Mouse (Mus musculus): ENCODE measurements around the gene Rnf208. TPM values are rescaled to one million over a fixed set of nuclear protein-coding genes. Genes with fewer than 3 reads are reported as not detected.

The Rnf208 gene
- total and polyA plus RNA-seq, 2 experiments from 2014 or later: 156 to 219 TPM

DNA sequence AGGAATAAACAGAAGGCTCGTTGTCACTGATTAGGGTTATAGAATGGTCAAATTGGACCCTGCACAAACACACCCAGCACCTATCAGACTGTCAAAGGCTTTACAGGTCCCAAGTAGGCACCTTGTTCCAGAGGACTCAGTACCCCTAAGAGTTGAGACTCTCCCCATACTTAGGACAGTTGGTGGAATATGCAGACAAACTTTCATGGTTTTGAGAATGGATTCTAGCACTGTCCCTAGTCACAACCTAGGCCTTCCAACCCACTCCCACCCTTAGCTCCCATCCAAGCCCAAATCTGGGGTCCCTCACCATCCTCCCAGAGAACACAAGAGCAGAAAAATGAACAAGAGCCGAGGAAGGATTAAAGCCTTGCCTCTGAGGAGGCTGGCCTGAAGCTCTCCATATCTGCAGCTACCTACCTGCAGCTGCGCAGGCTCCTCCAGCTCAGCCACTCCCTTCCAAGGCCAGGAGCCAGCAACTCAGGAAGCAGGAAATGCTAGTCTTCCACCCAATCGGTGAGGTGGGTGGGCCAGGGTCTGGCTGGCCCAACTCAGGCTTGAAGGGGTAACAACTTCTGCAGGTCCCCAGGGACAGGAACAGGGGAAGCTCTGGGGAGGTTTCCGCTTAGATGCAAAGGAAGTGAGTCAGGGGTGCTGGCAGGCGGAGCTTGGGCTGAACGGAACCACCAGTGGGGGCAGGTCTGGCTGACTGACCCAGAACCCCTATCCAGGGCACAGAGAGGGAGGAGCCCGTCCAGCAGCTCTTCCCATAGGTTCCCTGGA is 45.7 kb upstream of the Rnf208 start, which contains the start of gene Tor4a:
TSS of gene Tor4a (minus strand) at position 715 of the 783 bp plus-strand sequence.
- H3K4me3 ChIP-seq (ENCODE audit: low read length): 0 out of 2 replicates have a peak within 1 kb of the TSS, but pooled peaks have one; percentile 2

DNA sequence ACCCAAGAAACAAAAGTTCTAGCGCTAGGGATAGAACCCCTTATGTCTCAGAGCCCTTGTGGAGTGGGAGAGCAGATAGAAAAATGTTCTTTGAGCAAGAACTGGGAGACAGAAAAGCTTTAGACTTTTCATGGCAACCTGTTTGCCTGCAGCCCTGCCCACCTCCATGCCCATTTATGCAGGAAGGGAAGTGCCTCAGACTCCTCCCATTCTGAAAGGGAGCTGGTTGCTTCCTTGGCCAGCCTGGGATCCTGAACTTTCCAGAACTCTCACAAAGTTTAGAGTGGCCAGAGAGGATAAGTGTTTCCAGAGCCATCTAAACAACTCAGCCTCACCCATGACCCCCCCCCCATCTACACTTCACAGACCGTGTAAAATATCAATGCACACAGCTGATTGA is 44.9 kb upstream of the Rnf208 start:
- Histone ChIP-seq H3K9me3 (ENCODE audit: low read length) (no peaks in the 10 kb centered on the region), H3K4me2 (ENCODE audit: low read depth, low read length) (no peak overlapping the region), H3K27ac (0 out of 2 replicates have a peak overlapping the region, but pooled peaks have one; percentile 11), H3K4me1 (ENCODE audit: insufficient read depth, low read length) (0 out of 2 replicates have a peak, but pooled peaks cover 3% of the 10 kb centered on the region), H3K9ac (replicated peaks; ENCODE audit: low read length) (no peak overlapping the region), H3K36me3 (ENCODE audit: insufficient read depth, low read length) (peaks cover 34% of the 10 kb centered on the region), H3K4me3 (ENCODE audit: low read length) (no peak overlapping the region), H3K27me3 (ENCODE audit: insufficient read depth, low read length) (peaks cover 9% of the 10 kb centered on the region; the same call in 1 of the 2 replicates)
- TF ChIP-seq CTCF (IDR thresholded peaks at IDR 0.05; ENCODE audit: low read depth): no peak
- ATAC-seq (no peak), DNase-seq (ENCODE audit: low spot score) (no peak)
- 21% methylated on average over 2 of the region's 2 CpGs for WGBS

More for the DNA sequence above, 45.7 kb upstream of the Rnf208 start, which contains the start of gene Tor4a:
- no peak for TF ChIP-seq CTCF (IDR thresholded peaks at IDR 0.05; ENCODE audit: low read depth)
- 0 out of 2 replicates have a peak within 1 kb of the TSS, but pooled peaks have one; percentile 11 for H3K27ac ChIP-seq
- ATAC-seq (no peak), DNase-seq (ENCODE audit: low spot score) (no peak)
- H3K36me3 ChIP-seq (ENCODE audit: insufficient read depth, low read length): peaks cover 26% of the 10 kb centered on the region
- peaks cover 9% of the 10 kb centered on the region; the same call in 1 of the 2 replicates for H3K27me3 ChIP-seq (ENCODE audit: insufficient read depth, low read length)
- H3K9me3 ChIP-seq (ENCODE audit: low read length): no peaks in the 10 kb centered on the region
- 20% methylated on average over 8 of the region's 8 CpGs for WGBS
- no peak within 1 kb of the TSS for H3K9ac ChIP-seq (replicated peaks; ENCODE audit: low read length)
- peak within 1 kb of the TSS; percentile 39 for H3K4me2 ChIP-seq (ENCODE audit: low read depth, low read length)
- H3K4me1 ChIP-seq (ENCODE audit: insufficient read depth, low read length): 0 out of 2 replicates have a peak, but pooled peaks cover 3% of the 10 kb centered on the region

DNA sequence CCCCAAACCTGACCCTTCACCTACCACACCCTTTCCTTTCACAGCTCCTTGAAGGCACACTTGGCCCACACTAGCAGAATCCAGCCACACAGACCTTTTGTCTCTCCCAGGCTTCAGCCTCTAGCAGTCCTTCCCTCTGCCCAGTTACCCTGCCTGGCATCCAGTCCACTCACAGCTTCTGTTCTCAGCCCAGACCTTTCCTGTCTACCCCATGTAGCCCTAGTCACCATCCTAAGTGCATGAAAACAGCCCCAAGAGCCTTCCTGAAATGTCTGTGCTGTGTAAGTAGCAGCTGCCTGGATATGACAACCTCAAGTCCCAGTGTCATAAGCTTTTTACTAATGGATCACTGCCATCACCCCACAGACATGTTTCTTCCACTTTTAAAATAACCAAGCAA is 44.1 kb upstream of the Rnf208 start:
- Histone ChIP-seq H3K36me3 (ENCODE audit: insufficient read depth, low read length) (peaks cover 41% of the 10 kb centered on the region), H3K9me3 (ENCODE audit: low read length) (no peaks in the 10 kb centered on the region), H3K4me3 (ENCODE audit: low read length) (no peak overlapping the region), H3K27me3 (ENCODE audit: insufficient read depth, low read length) (peaks cover 9% of the 10 kb centered on the region; the same call in 1 of the 2 replicates), H3K4me2 (ENCODE audit: low read depth, low read length) (no peak overlapping the region), H3K4me1 (ENCODE audit: insufficient read depth, low read length) (0 out of 2 replicates have a peak, but pooled peaks cover 3% of the 10 kb centered on the region), H3K9ac (replicated peaks; ENCODE audit: low read length) (no peak overlapping the region), H3K27ac (no peak overlapping the region)
- no peak for TF ChIP-seq CTCF (IDR thresholded peaks at IDR 0.05; ENCODE audit: low read depth)
- DNase-seq (ENCODE audit: low spot score): no peak
- no peak for ATAC-seq

GRCm38 (mm10) chr2:25200631-25201030 is 41.4 kb upstream of the Rnf208 start:
- 95% methylated on average over 2 of the region's 2 CpGs for WGBS
- H3K36me3 ChIP-seq (ENCODE audit: insufficient read depth, low read length): peaks cover 58% of the 10 kb centered on the region

DNA sequence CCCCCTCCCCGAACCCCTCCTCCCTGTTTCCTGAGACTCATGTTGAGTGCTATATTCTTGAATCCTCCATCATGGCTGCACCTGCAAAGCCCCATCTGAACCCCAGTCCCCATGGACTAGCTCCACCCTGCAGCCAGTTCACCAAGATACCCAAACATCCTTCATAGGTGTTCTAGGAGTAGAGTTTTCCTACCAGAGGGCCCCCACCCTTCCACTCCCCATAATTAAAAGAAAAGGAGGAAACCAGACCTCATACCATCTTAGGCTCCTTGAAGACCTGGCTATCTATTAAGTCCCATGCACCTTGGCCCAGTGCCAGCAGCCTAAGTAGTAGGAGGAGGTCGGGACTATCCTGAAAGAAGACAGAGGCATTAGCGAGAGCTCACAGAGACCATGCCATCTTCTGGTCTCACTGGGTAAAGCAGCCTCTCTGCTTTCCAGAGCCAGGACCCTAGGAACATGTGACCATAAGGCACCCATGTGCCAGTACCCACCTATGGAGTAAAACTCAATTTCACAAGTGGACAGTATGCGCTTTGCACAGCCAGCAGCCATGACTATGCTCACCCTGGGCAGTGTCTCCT is 38.3 kb upstream of the Rnf208 start:
- no peaks in the 10 kb centered on the region for H3K9me3 ChIP-seq (ENCODE audit: low read length)
- 57% methylated on average over 4 of the region's 4 CpGs for WGBS
- no peak overlapping the region for H3K9ac ChIP-seq (replicated peaks; ENCODE audit: low read length)
- ATAC-seq (peak; percentile 73), DNase-seq (ENCODE audit: low spot score) (peak; percentile 33)
- H3K4me1 ChIP-seq (ENCODE audit: insufficient read depth, low read length): 0 out of 2 replicates have a peak, but pooled peaks cover 3% of the 10 kb centered on the region
- TF ChIP-seq CTCF (IDR thresholded peaks at IDR 0.05; ENCODE audit: low read depth): peak; percentile 47
- H3K27ac ChIP-seq: no peak overlapping the region
- H3K36me3 ChIP-seq (ENCODE audit: insufficient read depth, low read length): peaks cover 77% of the 10 kb centered on the region
- no peak overlapping the region for H3K4me2 ChIP-seq (ENCODE audit: low read depth, low read length)
- no peak overlapping the region for H3K4me3 ChIP-seq (ENCODE audit: low read length)
- H3K27me3 ChIP-seq (ENCODE audit: insufficient read depth, low read length): no peaks in the 10 kb centered on the region

More at GRCm38 (mm10) chr2:25200631-25201030, 41.4 kb upstream of the Rnf208 start:
- H3K27ac ChIP-seq: no peak overlapping the region
- no peak overlapping the region for H3K9ac ChIP-seq (replicated peaks; ENCODE audit: low read length)
- no peak overlapping the region for H3K4me3 ChIP-seq (ENCODE audit: low read length)
- H3K4me1 ChIP-seq (ENCODE audit: insufficient read depth, low read length): no peaks in the 10 kb centered on the region
- TF ChIP-seq CTCF (IDR thresholded peaks at IDR 0.05; ENCODE audit: low read depth): no peak
- 0 out of 2 replicates have a peak, but pooled peaks cover 3% of the 10 kb centered on the region for H3K27me3 ChIP-seq (ENCODE audit: insufficient read depth, low read length)
- no peak overlapping the region for H3K4me2 ChIP-seq (ENCODE audit: low read depth, low read length)
- H3K9me3 ChIP-seq (ENCODE audit: low read length): no peaks in the 10 kb centered on the region
- DNase-seq (ENCODE audit: low spot score): no peak
- no peak for ATAC-seq

DNA sequence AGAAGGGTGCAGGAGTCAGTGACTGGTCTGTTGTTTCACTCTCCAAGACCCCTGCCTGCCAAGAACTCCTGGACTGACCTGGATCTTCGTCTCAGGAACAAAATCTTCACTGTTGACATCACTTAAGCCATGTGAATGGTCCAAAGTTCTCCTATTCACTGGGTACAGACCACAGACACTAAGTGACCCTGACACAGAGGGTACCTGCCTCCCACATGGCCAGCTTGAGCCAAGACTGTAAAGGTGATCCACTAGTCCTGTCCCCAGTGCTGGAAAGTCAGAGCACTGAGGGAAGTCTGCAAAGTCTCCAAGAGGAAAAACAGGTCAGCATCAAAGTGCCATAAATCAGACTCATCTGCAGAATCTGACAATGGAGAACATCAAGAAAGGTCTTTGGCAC is 34.5 kb upstream of the Rnf208 start:
- DNase-seq (ENCODE audit: low spot score): no peak
- TF ChIP-seq CTCF (IDR thresholded peaks at IDR 0.05; ENCODE audit: low read depth): no peak
- H3K27me3 ChIP-seq (ENCODE audit: insufficient read depth, low read length): no peaks in the 10 kb centered on the region
- peaks cover 39% of the 10 kb centered on the region for H3K36me3 ChIP-seq (ENCODE audit: insufficient read depth, low read length)
- H3K9ac ChIP-seq (replicated peaks; ENCODE audit: low read length): no peak overlapping the region
- no peak for ATAC-seq
- no peak overlapping the region for H3K4me3 ChIP-seq (ENCODE audit: low read length)
- H3K4me1 ChIP-seq (ENCODE audit: insufficient read depth, low read length): peaks cover 14% of the 10 kb centered on the region
- H3K4me2 ChIP-seq (ENCODE audit: low read depth, low read length): no peak overlapping the region
- 68% methylated on average over 1 of the region's 1 CpGs for WGBS
- no peak overlapping the region for H3K27ac ChIP-seq
- no peaks in the 10 kb centered on the region for H3K9me3 ChIP-seq (ENCODE audit: low read length)
